Mouse (Mus musculus) E14TG2a.4 (cell line): ENCODE results near the gene Lef1.

Source experiments
- CTCF ChIP-seq: conservative IDR thresholded peaks from 2 replicates; pipeline ENCODE4 v1.5.1; 2014; ENCODE audit warnings: low read length
- POU5F1 ChIP-seq: IDR thresholded peaks from 2 replicates; pipeline ENCODE4 v1.6.1; 2014; ENCODE audit warnings: low read length, borderline replicate concordance

GRCm38 (mm10) chr3:131155657-131156056 lies 45.4 kb downstream of the Lef1 start:
- no peak for TF ChIP-seq CTCF
- TF ChIP-seq POU5F1: no peak
